Mouse (Mus musculus): ENCODE results near the gene Mtif2. TPM values are rescaled to one million over a fixed set of nuclear protein-coding genes. Genes with fewer than 3 reads are reported as not detected.

Gene Mtif2
- total RNA-seq, 4 experiments from 2014 or later, result 20.3 to 25.4 (median 24.8) TPM

DNA sequence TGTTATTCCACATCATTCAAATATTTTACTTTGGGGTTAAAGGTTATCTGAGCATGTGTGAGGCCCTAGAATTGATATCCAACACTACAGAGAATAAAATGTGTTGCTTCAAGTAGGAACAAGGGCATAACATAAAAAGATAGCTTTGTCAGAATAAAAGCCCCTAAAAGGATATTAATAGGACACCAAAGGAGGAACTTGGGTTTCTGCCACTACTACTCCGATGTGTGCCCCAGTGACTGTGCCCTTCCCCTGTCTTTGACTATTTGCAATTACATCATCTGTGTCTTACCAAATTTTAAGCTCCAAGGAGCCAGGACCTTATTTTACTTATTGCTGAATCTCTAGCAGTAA is 23.2 kb downstream of the Mtif2 start:
- no peak for DNase-seq (ENCODE audit: low spot score in 2 of 2)

DNA sequence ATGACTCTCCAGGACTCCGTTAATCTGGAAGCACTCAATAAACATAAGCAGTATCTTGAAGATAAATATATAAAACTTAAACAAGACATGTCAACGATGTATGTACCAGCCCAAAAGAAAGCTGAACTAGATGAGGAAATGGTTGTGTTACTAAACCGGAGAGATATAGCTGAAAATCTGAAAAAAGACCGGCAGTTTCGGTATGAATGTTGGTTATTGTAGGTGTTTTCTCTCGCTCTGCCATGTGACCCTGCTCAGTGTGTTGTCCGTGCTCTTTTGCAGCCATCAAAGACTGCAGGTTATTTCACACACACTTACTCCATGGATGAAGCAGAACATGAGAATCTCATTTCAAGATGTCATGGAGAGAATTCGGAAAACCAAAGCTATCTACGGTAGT is 34.2 kb downstream of the Mtif2 start:
- no peak for DNase-seq (ENCODE audit: low spot score in 2 of 2)

DNA sequence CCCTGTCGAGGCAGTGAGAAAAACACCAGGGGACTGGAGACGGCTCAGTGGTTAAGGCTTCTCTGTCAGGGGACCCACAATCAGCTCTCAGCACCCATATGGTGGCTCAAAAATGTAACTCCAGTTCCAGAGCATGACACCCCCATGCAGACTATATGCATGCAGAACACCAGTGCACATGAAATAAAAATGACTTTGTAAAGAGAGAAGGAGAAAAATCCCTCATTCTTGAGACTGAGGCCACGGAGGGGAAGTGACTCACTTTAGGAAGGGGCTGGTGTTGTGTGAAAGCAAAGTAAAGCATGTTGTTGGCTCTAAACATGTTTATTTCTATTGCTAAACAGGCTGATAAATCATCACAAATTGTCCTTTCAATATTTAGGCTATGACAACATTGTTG is 34.8 kb downstream of the Mtif2 start:
- DNase-seq (ENCODE audit: low spot score in 2 of 2), result no peak

GRCm38 (mm10) chr11:29563406-29563805 is 37.2 kb downstream of the Mtif2 start:
- DNase-seq (ENCODE audit: low spot score in 2 of 2), result no peak

- no peak for DNase-seq (ENCODE audit: low spot score in 2 of 2)
These were observed 45.3 kb downstream of the Mtif2 start for GRCm38 (mm10) chr11:29571536-29571935.

DNA sequence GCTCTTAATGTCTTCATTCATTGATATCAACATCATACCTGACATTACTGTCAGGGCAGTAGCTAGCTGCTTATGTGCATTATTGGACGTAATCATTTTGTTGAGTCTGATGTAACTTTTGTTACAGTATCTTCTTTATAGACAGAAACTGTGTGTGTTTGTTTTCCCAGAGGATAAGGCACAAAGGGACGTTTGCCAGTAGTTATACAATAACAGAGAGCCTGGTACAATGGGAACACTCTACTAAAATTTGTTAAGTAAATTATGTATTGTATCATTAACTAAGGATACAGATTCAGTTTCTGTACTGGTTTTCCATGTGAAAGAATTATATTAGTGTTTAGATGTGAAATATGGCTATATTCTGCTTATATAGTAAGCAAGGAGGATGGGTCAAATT is 46.4 kb downstream of the Mtif2 start:
- no peak for DNase-seq (ENCODE audit: low spot score in 2 of 2)

- DNase-seq (ENCODE audit: low spot score in 2 of 2), result no peak
These were observed 53.4 kb downstream of the Mtif2 start for GRCm38 (mm10) chr11:29579610-29580009.

Other genes with a start within 250 kb of the Mtif2 start
- gene Ccdc88a, start 152.8 kb upstream of the Mtif2 start, total RNA-seq (2022), result 1 to 10 TPM; 1.4 to 2.9 (median 1.5) TPM
- 10 to 100 TPM; 22.5 to 27.0 (median 23.8) TPM for gene Prorsd1, start 11.4 kb upstream of the Mtif2 start, total RNA-seq (2022)
- gene Clhc1, start 21.5 kb downstream of the Mtif2 start, total RNA-seq (2022), result not detected
- 100 to 1,000 TPM; 401 to 487 (median 425) TPM for gene Rps27a, start 21.7 kb downstream of the Mtif2 start, total RNA-seq (2022)
- gene Rtn4, start 166.5 kb downstream of the Mtif2 start, total RNA-seq (2022), result 100 to 1,000 TPM; 621 to 893 (median 770) TPM

All from gastrocnemius, adult 8-10 months (tissue).